Mouse (Mus musculus) urinary bladder, postnatal 14 days (tissue): ENCODE results near the gene Olfr478.
"Not testable (repeated sequence)": the region's sequence is repeated elsewhere in the genome, so short reads cannot be mapped to it uniquely, and the experiment has no call there.

Experiments used
- DNase-seq: peaks from one replicate; pipeline ENCODE4 v3.0.0; 2021; ENCODE audit warnings: low spot score

The Olfr478 gene

GRCm38 (mm10) chr7:108033889-108034288 lies at the start of gene Olfr478:
TSS of gene Olfr478 (minus strand) at chr7:108033989.
- no peak for DNase-seq

- DNase-seq, result no peak
Observed at GRCm38 (mm10) chr7:108079555-108079954, 45.8 kb upstream of the Olfr478 start, which contains the start of gene Olfr481. TSS of gene Olfr481 (plus strand) at chr7:108079855.

- DNase-seq, result no peak
Observed at GRCm38 (mm10) chr7:108067246-108067645, 33.5 kb upstream of the Olfr478 start, which contains the start of gene Olfr480. TSS of gene Olfr480 (minus strand) at chr7:108067346.

- DNase-seq, result no peak
Observed at GRCm38 (mm10) chr7:108050393-108050792, 16.6 kb upstream of the Olfr478 start, which contains the start of gene Olfr479. TSS of gene Olfr479 (plus strand) at chr7:108050693.

- not testable (repeated sequence) for DNase-seq
Observed at GRCm38 (mm10) chr7:108014256-108014655, 19.5 kb downstream of the Olfr478 start.

GRCm38 (mm10) chr7:107986393-107986792 lies 47.4 kb downstream of the Olfr478 start, which contains the start of gene Olfr477:
TSS of gene Olfr477 (plus strand) at chr7:107986693.
- no peak for DNase-seq
